Comparison of ENCODE assay signal across 8 mouse cellular contexts in the genomic region with DNA sequence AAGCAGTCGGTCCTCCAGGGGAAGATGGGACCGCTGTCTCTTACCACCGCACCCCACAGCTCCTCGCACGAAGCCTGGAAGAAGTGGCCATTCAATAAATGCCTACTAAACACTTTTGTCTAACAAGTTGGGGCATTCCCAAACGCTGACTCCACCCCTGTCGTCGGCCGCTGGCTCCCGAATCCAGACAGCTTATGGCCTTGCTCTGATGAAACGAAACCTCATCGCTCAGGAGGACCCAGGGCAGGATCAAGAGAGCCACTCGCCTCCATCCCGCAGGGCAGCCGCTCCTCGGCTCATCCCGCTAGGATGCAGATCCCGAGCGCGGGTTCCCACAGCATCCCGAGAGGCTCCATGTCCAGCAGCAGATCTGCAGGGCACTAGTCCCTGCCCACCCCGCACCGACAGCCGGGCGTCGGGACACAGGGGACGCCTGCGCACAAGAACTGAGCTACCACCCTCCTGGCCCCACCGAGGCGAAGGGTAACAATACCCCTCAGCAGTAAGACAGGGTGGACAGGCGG. TPM values are rescaled to one million over a fixed set of nuclear protein-coding genes. Genes with fewer than 3 reads are reported as not detected.
DNase-seq lines count a peak whose midpoint lies in the region; ATAC-seq and TF ChIP-seq lines count a peak whose summit lies in the region.

No protein-coding gene starts in this region.

- H3K4me3 ChIP-seq in forebrain, embryonic 12.5 days (replicated peaks), result peak overlapping the region; percentile 78
- H3K4me3 ChIP-seq in hindbrain, embryonic 13.5 days, result peak overlapping the region; percentile 87
- H3K4me3 ChIP-seq in liver, postnatal 0 days (ENCODE audit: low read depth, low read length), result peak overlapping the region; percentile 72

- TF ChIP-seq EP300 in liver, postnatal 0 days (IDR thresholded peaks at IDR 0.05; ENCODE audit: low read depth), result no peak

- WGBS in forebrain, embryonic 12.5 days, result under 1% methylated on average over 31 of the region's 31 CpGs
- WGBS in hindbrain, embryonic 13.5 days, result under 1% methylated on average over 30 of the region's 31 CpGs
- 1% methylated on average over 31 of the region's 31 CpGs for WGBS in liver, postnatal 0 days (ENCODE audit: insufficient replicate concordance)

- ATAC-seq in forebrain, embryonic 12.5 days (ENCODE audit: low FRiP score), result peak; percentile 80
- ATAC-seq in hindbrain, embryonic 13.5 days (ENCODE audit: low FRiP score), result peak; percentile 80
- ATAC-seq in liver, postnatal 0 days, result peak; percentile 1

- H3K4me1 ChIP-seq in forebrain, embryonic 12.5 days, result peaks cover 24% of the 10 kb centered on the region
- H3K4me1 ChIP-seq in hindbrain, embryonic 13.5 days (replicated peaks), result peaks cover 26% of the 10 kb centered on the region
- peaks cover 22% of the 10 kb centered on the region for H3K4me1 ChIP-seq in liver, postnatal 0 days (ENCODE audit: insufficient read depth)

- no peaks in the 10 kb centered on the region for H3K9me3 ChIP-seq in forebrain, embryonic 12.5 days
- H3K9me3 ChIP-seq in hindbrain, embryonic 13.5 days, result no peaks in the 10 kb centered on the region
- H3K9me3 ChIP-seq in liver, postnatal 0 days (ENCODE audit: low read length), result no peaks in the 10 kb centered on the region

- H3K27ac ChIP-seq in forebrain, embryonic 12.5 days, result peak overlapping the region; percentile 97
- peak overlapping the region; percentile 97 for H3K27ac ChIP-seq in hindbrain, embryonic 13.5 days
- peak overlapping the region; percentile 96 for H3K27ac ChIP-seq in liver, postnatal 0 days (ENCODE audit: low read depth)

- no peak for TF ChIP-seq CTCF in liver, postnatal 0 days (IDR thresholded peaks at IDR 0.05; ENCODE audit: low read depth)

- H3K9ac ChIP-seq in forebrain, embryonic 12.5 days, result peak overlapping the region; percentile 86
- peak overlapping the region; percentile 94 for H3K9ac ChIP-seq in hindbrain, embryonic 13.5 days
- H3K9ac ChIP-seq in liver, postnatal 0 days (replicated peaks), result peak overlapping the region; percentile 87

- H3K36me3 ChIP-seq in forebrain, embryonic 12.5 days (replicated peaks), result no peaks in the 10 kb centered on the region
- H3K36me3 ChIP-seq in hindbrain, embryonic 13.5 days, result no peaks in the 10 kb centered on the region
- H3K36me3 ChIP-seq in liver, postnatal 0 days (replicated peaks; ENCODE audit: insufficient read depth, low read length), result no peaks in the 10 kb centered on the region

- H3K4me2 ChIP-seq in forebrain, embryonic 12.5 days, result peak overlapping the region; percentile 75
- peak overlapping the region; percentile 76 for H3K4me2 ChIP-seq in hindbrain, embryonic 13.5 days
- H3K4me2 ChIP-seq in liver, postnatal 0 days (ENCODE audit: low read depth, low read length), result peak overlapping the region; percentile 95

- H3K27me3 ChIP-seq in forebrain, embryonic 12.5 days, result no peaks in the 10 kb centered on the region
- H3K27me3 ChIP-seq in hindbrain, embryonic 13.5 days, result no peaks in the 10 kb centered on the region
- no peaks in the 10 kb centered on the region for H3K27me3 ChIP-seq in liver, postnatal 0 days (ENCODE audit: insufficient read depth, low read length)

- DNase-seq in layer of hippocampus, adult 9-11 months, result peak; percentile 52
- DNase-seq in layer of hippocampus, adult 18-20 months (ENCODE audit: low spot score in 2 of 2), result no peak
- DNase-seq in adrenal gland, adult 8-10 months, result peak; percentile 78
- DNase-seq in liver, postnatal 0 days, result peak; percentile 80
- peak; percentile 42 for DNase-seq in ovary, postnatal 14 days (ENCODE audit: low spot score)
- DNase-seq in cerebellum, postnatal 14 days, result no peak

RNA-seq across cellular contexts. Expression of gene Zbtb5, which starts 0.6 kb away (rescaled TPM):
- total RNA-seq in layer of hippocampus, adult 18-20 months (2021), result 1 to 10 TPM; 8.3 to 8.8 TPM
- total RNA-seq in adrenal gland, adult 8-10 months (2022), result 10 to 100 TPM; 11.4 to 14.5 (median 13.5) TPM
- 48.6 and 52.6 TPM in 2 replicates for polyA plus RNA-seq in forebrain, embryonic 12.5 days (2016; fragmentation: Nextera tagmentation; extraction: Ambion mirVana)
- 45.6 and 48.4 TPM in 2 replicates for polyA plus RNA-seq in hindbrain, embryonic 13.5 days (2015; fragmentation: Nextera tagmentation; extraction: Ambion mirVana)
- polyA plus RNA-seq in liver, postnatal 0 days (2015; fragmentation: Nextera tagmentation; extraction: Ambion mirVana), result 5.4 and 6.5 TPM in 2 replicates

RNA-seq across cellular contexts. Expression of gene Polr1e, which starts 6.7 kb away (rescaled TPM):
- 10 to 100 TPM in 1 of 2 experiments, 1 to 10 TPM in 1; 9.9 to 10.8 TPM for total RNA-seq in layer of hippocampus, adult 18-20 months (2021)
- total RNA-seq in adrenal gland, adult 8-10 months (2022), result 10 to 100 TPM; 13.7 to 24.5 (median 17.6) TPM
- 41.5 and 45.5 TPM in 2 replicates for polyA plus RNA-seq in forebrain, embryonic 12.5 days (2016; fragmentation: Nextera tagmentation; extraction: Ambion mirVana)
- polyA plus RNA-seq in hindbrain, embryonic 13.5 days (2015; fragmentation: Nextera tagmentation; extraction: Ambion mirVana), result 37.9 and 38.5 TPM in 2 replicates
- 8.7 and 11.0 TPM in 2 replicates for polyA plus RNA-seq in liver, postnatal 0 days (2015; fragmentation: Nextera tagmentation; extraction: Ambion mirVana)

RNA-seq across cellular contexts. Expression of gene Grhpr, which starts 30.4 kb away (rescaled TPM):
- total RNA-seq in layer of hippocampus, adult 18-20 months (2021), result 10 to 100 TPM; 31.1 to 34.2 TPM
- 100 to 1,000 TPM; 223 to 249 (median 233) TPM for total RNA-seq in adrenal gland, adult 8-10 months (2022)
- 30.8 and 36.1 TPM in 2 replicates for polyA plus RNA-seq in forebrain, embryonic 12.5 days (2016; fragmentation: Nextera tagmentation; extraction: Ambion mirVana)
- 26.0 and 28.2 TPM in 2 replicates for polyA plus RNA-seq in hindbrain, embryonic 13.5 days (2015; fragmentation: Nextera tagmentation; extraction: Ambion mirVana)
- polyA plus RNA-seq in liver, postnatal 0 days (2015; fragmentation: Nextera tagmentation; extraction: Ambion mirVana), result 448 and 458 TPM in 2 replicates

Comparison
In these comparisons a context has a peak if more than half of its experiments do, and no peak if none do; other contexts are left out.
1. DNase-seq: peak in layer of hippocampus, adult 9-11 months (single experiment), adrenal gland, adult 8-10 months (single experiment), liver, postnatal 0 days (single experiment) and ovary, postnatal 14 days (single experiment); none in layer of hippocampus, adult 18-20 months (0 of 2) and cerebellum, postnatal 14 days (0 of 2).
2. ATAC-seq: peak in every context shown above with its lines; median percentile 80 in forebrain, embryonic 12.5 days; 80 in hindbrain, embryonic 13.5 days; 1 in liver, postnatal 0 days.
3. RNA of gene Grhpr, which starts 30.4 kb away (polyA plus RNA-seq): 448 to 458 TPM in liver, postnatal 0 days; 30.8 to 36.1 TPM in forebrain, embryonic 12.5 days and 26.0 to 28.2 TPM in hindbrain, embryonic 13.5 days; every median in the first group is over 10 times any median in the second.
4. Peak in every context shown above with its lines, with median percentiles within 50 percentile points of each other: H3K27ac ChIP-seq, H3K4me2 ChIP-seq, H3K4me3 ChIP-seq and H3K9ac ChIP-seq.